Mouse (Mus musculus) megakaryocyte-erythroid progenitor cell, adult 5 weeks (primary cell): ENCODE data around the gene Mcm5. TPM values are rescaled to one million over a fixed set of nuclear protein-coding genes. Genes with fewer than 3 reads are reported as not detected.

ENCODE experiments used
- polyA plus RNA-seq: library from polyadenylated mRNA; stranded (reverse); fragments of >175 nt; gene quantifications from 2 replicates; pipeline ENCODE4 v1.2.3, GENCODE M21; 2012

The Mcm5 gene
- polyA plus RNA-seq: 94.9 and 105 TPM in 2 replicates

DNA sequence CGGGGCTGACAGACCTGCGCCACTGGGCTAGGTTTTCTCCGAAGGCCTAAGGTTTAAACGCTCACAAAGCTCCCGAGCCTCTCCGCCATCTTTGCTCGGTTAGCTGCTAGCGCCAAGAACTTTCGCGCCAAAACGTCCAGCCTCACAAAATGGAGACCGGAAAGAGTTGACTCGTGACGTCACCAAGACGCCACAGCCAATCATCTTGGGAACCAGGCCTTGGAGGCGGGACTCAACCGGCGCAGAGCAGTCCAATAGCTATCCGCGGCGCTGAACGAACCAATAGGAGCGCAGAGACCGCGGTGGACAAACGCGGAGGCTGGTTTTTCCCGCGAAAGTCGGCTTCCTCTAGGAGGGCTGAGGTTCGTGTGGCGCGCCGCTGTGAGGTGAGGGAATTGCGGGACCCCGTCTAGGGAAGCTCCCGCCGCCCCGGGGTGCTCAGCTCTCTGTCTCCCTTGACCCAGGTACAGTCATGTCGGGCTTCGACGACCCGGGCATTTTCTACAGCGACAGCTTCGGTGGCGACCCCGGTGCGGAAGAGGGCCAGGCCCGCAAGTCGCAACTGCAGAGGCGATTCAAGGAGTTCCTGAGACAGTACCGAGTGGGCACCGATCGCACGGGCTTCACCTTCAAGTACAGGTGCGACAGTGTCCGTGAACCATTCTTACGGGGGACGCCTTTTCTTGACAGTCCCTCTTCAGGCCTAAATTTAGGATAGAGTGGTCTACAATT, at the start of gene Mcm5:
TSS of gene Mcm5 (plus strand) at position 334 of the 732 bp plus-strand sequence.

DNA sequence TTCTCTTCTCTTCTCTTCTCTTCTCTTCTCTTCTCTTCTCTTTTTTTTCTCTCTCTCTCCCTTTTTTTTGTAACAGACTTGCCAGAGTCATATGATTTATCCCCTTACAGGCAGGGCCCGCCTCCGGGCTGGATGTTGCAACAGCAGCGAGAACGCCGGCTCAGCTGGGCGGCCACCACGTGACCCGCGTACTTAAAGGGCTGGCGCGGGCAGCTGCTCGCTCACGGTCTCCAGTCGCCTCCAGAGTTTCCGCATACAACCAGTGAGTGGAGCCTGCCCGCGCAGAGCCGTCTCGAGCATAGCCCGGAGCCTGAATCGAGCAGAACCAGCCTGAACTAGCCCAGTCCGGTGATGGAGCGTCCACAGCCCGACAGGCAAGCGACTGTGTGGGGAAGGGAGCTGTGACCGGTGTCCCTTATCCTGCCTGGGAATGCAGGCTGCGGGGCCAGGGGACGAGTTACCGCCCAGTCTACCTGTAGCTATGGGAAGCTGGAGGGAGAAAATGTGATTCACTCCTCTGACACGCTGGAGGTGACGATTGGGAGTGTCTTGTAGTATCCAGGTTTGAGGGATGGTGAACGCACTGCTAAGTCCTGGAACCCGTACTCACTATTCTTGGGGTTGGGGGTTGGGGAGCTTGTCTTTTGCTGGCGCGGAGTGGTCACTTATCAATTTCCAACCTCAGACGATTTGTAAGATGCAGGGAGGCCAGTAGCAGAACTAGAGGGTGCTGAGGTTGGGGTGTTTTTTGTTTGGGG, 15.8 kb upstream of the Mcm5 start, which contains the start of gene Hmox1:
TSS of gene Hmox1 (plus strand) at position 223 of the 758 bp plus-strand sequence.

Other genes starting within 250 kb of the Mcm5 start
- gene Isx, start 236.4 kb upstream of the Mcm5 start, polyA plus RNA-seq: not detected in 2 replicates
- gene Hmgxb4, start 116.2 kb upstream of the Mcm5 start, polyA plus RNA-seq: 7.4 and 8.5 TPM in 2 replicates
- gene Tom1, start 75.9 kb upstream of the Mcm5 start, polyA plus RNA-seq: 15.1 and 28.3 TPM in 2 replicates
- gene Hmox1, start 15.9 kb upstream of the Mcm5 start, polyA plus RNA-seq: 7.5 and 8.5 TPM in 2 replicates
- gene Rasd2, start 104.4 kb downstream of the Mcm5 start, polyA plus RNA-seq: 0.09 and 0.24 TPM in 2 replicates